Mouse (Mus musculus) lung, adult 2 months (tissue): ENCODE results near the gene Iqck. TPM values are rescaled to one million over a fixed set of nuclear protein-coding genes. Genes with fewer than 3 reads are reported as not detected.

Source experiments
- DNase-seq: peaks from one replicate; pipeline ENCODE4 v3.0.0; 2022
- H3K4me1 ChIP-seq: fragments of 200-500 bp; 2 replicates; pipeline ENCODE4 v1.6.1; 2011; ENCODE audit warnings: low read length; ENCODE audit not compliant: control insufficient read depth, insufficient read depth
- H3K4me3 ChIP-seq: fragments of 200-500 bp; replicated peaks from 2 replicates; pipeline ENCODE3; 2011; ENCODE audit warnings: low read depth, mild to moderate bottlenecking, control low read depth, low read length; ENCODE audit errors: extremely low read depth
- CTCF ChIP-seq: fragments of 200-500 bp; IDR thresholded peaks from 2 replicates; pipeline ENCODE4 v1.5.1; 2011; ENCODE audit warnings: mild to moderate bottlenecking, low read length, control low read depth; ENCODE audit not compliant: insufficient read depth
- POLR2A ChIP-seq: fragments of 200-500 bp; IDR thresholded peaks from 2 replicates; pipeline ENCODE4 v1.6.1; 2011; ENCODE audit warnings: low read depth, mild to moderate bottlenecking, control low read depth, low read length, borderline replicate concordance; ENCODE audit errors: extremely low read depth
- WGBS: fragments of 180-500 bp; shearing (Covaris S2); methylation state at CpG from one replicate; pipeline ENCODE4 v1.1.7; 2018; 5-methylcytosine and 5-hydroxymethylcytosine counted together
- polyA plus RNA-seq: library from polyadenylated mRNA; depleted of rRNA; stranded (reverse); fragments of >200 nt; gene quantifications from 2 replicates; pipeline ENCODE4 v1.2.3, GENCODE M21; 2012

Iqck gene
- polyA plus RNA-seq, 1 experiment = 4.6 TPM

DNA sequence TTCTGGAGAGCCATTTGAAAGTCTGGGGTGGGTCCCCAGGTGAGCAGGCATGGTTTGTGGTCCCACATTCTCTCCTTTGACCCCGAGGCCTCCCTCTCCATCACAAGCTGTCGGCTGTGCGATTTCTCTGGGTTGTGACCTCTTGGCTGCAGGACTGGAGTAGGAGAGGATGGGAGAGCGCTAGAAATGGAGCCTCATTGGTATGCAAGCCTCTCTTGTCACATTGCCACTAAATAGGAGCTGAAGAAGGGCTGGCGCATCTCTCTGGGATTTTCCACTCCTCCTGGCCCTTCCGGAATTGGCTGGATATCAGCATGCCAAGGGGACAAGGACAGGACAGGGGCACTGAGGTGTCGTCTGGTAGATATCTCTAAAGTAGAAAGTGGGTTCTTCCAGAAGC is 109.6 kb downstream of the Iqck start:
- 27% methylated on average over 7 of the region's 7 CpGs for WGBS
- Histone ChIP-seq H3K4me3 (no peak overlapping the region), H3K4me1 (no peaks in the 10 kb centered on the region)
- DNase-seq = no peak
- TF ChIP-seq CTCF (no peak), POLR2A (no peak)

DNA sequence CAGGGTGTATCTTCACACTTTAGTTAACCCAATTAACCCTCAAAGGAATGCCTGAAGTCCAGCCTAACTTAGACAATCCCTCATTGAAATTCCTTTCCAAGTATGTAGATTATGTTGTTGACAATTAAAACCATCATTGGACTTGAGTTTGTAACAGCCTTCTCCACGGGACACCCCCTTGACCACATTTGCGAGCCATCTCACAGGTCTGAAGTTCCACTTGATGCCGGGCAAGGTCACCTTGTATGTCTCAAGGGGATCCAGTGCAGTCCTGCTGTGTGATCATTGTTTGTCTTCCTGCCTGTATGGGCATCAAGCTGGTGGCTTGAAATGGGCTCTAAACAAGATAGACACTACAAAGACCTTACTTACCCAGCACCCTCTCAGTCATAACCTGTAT is 113.3 kb downstream of the Iqck start:
- Histone ChIP-seq H3K4me3 (no peak overlapping the region), H3K4me1 (no peaks in the 10 kb centered on the region)
- TF ChIP-seq CTCF (no peak), POLR2A (no peak)
- DNase-seq = no peak
- WGBS = 84% methylated on average over 3 of the region's 3 CpGs

DNA sequence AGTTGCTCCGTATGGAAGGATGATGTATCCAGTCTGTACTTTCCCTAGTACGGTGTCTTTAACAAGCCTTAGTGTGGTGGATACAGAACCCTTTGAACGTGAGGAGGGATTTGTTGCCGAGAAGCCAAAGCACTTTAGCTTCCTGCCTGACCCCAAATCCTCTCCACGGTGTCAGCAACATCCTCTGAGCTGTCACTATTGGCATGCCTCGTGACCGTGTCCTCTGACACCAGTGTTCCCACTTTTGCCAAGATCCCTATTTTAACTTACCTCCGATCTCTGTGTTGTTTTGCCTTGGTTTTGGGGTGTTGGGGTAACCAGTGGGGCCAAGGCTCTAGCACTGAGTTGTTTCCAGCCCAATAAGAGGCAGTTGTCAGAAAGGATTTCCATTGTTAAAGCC is 115.9 kb downstream of the Iqck start:
- DNase-seq = no peak
- no peaks in the 10 kb centered on the region; the same call in 1 of the 2 replicates for H3K4me1 ChIP-seq
- no peak overlapping the region for H3K4me3 ChIP-seq
- TF ChIP-seq CTCF (no peak), POLR2A (no peak)
- WGBS = 68% methylated on average over 8 of the region's 8 CpGs

DNA sequence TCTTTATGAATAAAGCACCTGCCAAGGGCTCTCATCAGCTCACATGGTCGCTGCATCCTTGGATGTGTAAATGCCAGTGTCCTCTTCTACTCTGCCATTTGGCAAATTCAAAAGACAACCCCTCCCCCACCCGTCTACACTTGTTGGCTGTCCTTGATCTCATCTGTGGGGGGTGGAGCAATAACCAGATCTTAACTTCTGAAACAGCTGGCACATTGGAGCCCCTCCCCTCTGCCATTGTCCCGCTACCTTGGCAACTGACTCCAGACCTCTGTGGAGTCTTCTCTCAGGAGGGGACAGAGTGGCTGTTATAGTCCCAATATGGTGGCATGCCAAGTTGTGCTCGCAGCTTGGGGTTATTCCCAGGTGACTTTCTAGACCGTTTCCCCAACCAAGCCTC is 116.8 kb downstream of the Iqck start:
- Histone ChIP-seq H3K4me1 (no peaks in the 10 kb centered on the region; the same call in 1 of the 2 replicates), H3K4me3 (no peak overlapping the region)
- 82% methylated on average over 5 of the region's 5 CpGs for WGBS
- no peak for DNase-seq
- no peak for TF ChIP-seq POLR2A
- TF ChIP-seq CTCF = no peak

DNA sequence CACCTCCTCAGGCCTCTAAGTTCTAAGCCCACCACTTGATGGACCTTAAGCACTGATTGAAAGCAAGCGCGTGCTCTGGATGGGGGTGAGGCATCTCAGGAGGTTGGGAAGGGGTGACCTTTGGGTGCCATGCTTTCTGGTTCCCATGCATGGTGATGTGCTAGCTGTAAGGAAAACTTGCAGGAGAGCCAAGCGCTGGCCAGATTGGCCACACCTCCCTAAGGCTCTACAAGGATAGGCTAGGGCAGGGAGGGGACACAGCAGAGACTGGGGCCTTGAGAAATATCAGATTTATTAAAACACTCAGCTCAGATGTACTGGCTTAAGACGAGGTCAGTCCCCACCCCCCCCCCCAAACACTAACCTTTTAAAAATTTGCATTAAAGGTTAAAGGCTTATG is 117.8 kb downstream of the Iqck start:
- Histone ChIP-seq H3K4me3 (no peak overlapping the region), H3K4me1 (no peaks in the 10 kb centered on the region; the same call in 1 of the 2 replicates)
- 84% methylated on average over 4 of the region's 4 CpGs for WGBS
- TF ChIP-seq POLR2A (no peak), CTCF (no peak)
- DNase-seq = no peak

DNA sequence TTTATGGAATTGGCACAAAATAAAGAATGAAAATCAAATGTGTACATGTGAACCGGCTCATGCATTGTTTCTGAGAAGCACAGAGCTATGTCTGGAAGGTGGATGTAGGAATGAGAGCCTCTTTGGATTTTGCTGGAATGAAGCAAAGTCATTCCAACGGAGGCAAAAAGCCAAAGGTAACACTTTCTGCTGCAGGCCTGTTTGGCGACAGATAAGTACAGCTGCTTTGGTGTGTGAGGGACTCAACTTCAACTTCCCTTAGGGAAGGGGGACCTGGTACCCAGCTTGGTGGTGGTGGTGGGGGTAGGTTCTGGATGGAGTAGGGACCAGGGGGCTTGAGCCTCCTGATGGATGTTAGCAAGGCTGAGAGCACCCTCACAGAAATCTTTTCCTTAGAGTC is 120.3 kb downstream of the Iqck start:
- Histone ChIP-seq H3K4me1 (no peaks in the 10 kb centered on the region; the same call in 1 of the 2 replicates), H3K4me3 (no peak overlapping the region)
- WGBS = 44% methylated on average over 3 of the region's 3 CpGs
- TF ChIP-seq CTCF (no peak), POLR2A (no peak)
- no peak for DNase-seq

DNA sequence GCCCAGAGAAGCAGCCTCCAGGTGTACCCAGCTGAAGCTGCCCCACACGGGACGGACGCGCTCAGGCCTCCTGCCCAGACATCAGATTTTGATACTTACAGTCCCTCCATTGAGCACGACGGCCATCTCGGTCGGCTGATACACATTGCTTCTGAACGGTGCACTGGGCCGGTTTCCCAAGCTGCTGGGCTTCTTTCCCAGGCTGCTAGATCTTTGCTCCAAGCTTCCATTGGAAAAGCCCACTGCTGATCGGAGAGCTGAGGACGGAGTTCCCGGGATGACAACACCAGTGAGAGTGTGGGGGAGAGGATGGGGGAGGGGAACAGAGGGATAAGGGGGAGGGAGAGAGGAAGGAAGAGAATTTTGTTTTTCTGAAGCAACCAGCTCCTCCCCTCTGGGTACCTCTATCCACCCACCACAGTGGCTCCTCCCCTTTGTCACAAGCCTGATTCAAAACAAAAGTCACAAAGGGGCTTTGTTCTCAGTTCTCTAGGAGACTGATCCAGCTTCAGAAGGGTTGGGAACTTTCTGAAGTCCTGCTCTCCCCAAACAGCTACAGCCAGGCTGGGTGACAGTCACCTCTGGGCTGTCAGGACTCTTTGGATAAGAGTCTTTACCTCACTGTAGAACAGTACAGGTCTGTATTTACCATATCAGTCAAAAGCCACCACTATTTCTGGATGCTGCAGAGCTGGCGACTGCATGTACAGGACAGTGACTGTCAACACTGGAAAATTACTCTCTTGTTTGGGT is 121.0 kb downstream of the Iqck start:
- no peak overlapping the region for H3K4me3 ChIP-seq
- H3K4me1 ChIP-seq = peaks cover 1% of the 10 kb centered on the region; the same call in 1 of the 2 replicates
- TF ChIP-seq CTCF = no peak
- TF ChIP-seq POLR2A = no peak
- no peak for DNase-seq
- 34% methylated on average over 14 of the region's 14 CpGs for WGBS

DNA sequence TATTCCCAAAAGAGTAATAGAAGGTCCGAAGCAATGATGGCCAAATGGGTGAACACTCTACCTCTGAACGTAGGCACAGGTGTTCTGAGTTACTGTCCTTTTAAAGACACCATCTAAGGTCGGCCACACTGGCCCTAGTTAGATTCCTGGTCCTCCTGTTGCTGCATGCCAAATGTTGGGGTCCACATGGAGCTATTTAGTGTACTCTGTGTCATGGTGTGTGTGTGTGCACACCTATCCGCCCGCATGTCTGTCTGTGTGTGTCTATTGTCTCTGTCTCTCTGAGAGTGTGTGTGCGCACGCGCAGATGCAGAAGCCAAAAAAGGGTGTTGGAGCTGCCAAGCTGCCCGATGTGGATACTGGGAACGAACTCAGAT is 121.6 kb downstream of the Iqck start:
- WGBS = 78% methylated on average over 10 of the region's 10 CpGs
- Histone ChIP-seq H3K4me1 (peaks cover 3% of the 10 kb centered on the region; the same call in 1 of the 2 replicates), H3K4me3 (no peak overlapping the region)
- no peak for DNase-seq
- TF ChIP-seq CTCF = no peak
- no peak for TF ChIP-seq POLR2A

DNA sequence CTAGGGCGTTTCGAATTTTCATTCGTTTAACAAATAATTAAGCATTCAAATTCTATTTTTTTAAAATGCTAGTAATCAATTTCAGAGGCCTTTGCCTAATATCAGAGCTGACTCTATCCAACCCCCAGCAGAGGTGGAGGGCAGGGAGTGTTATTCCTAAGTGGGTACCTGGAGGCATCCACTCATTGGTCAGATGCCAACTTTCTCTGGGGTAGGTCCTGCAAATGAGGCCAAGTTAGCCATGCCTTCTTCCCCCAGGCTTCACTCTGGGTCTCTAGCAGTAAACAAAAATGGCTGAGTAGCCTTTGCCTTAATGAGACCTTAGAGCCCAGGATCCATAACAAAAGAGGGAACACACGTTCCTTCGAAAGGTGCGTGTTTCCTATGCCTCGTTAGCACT is 123.6 kb downstream of the Iqck start:
- Histone ChIP-seq H3K4me1 (peaks cover 6% of the 10 kb centered on the region), H3K4me3 (no peak overlapping the region)
- 94% methylated on average over 7 of the region's 7 CpGs for WGBS
- TF ChIP-seq POLR2A (no peak), CTCF (no peak)
- no peak for DNase-seq

DNA sequence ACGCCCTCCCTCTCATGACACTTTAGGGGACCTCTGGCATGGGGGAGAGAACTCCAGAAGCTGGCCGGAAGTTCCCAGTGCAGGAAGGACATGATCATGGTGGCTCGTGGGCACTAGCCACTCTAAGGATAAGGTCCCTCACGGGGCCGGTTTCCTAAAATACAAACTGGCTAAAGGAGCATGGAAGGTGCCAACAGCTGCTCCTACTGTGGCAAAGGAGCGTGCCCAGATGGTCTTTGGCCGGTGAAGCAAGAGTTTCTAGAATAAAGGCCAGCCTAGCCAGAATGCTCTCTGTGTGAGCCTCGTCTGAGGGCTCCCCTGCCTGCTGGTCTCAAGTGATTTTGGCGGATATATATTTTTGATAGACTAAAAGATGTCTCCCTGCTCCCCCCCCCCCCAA is 124.2 kb downstream of the Iqck start:
- WGBS = 76% methylated on average over 9 of the region's 9 CpGs
- H3K4me1 ChIP-seq = peaks cover 6% of the 10 kb centered on the region
- no peak for TF ChIP-seq POLR2A
- no peak for DNase-seq
- no peak overlapping the region for H3K4me3 ChIP-seq
